Mouse (Mus musculus): ENCODE results near the gene Nrcam.
"Not testable (repeated sequence)": the region's sequence is repeated elsewhere in the genome, so short reads cannot be mapped to it uniquely, and the experiment has no call there.

The Nrcam gene

DNA sequence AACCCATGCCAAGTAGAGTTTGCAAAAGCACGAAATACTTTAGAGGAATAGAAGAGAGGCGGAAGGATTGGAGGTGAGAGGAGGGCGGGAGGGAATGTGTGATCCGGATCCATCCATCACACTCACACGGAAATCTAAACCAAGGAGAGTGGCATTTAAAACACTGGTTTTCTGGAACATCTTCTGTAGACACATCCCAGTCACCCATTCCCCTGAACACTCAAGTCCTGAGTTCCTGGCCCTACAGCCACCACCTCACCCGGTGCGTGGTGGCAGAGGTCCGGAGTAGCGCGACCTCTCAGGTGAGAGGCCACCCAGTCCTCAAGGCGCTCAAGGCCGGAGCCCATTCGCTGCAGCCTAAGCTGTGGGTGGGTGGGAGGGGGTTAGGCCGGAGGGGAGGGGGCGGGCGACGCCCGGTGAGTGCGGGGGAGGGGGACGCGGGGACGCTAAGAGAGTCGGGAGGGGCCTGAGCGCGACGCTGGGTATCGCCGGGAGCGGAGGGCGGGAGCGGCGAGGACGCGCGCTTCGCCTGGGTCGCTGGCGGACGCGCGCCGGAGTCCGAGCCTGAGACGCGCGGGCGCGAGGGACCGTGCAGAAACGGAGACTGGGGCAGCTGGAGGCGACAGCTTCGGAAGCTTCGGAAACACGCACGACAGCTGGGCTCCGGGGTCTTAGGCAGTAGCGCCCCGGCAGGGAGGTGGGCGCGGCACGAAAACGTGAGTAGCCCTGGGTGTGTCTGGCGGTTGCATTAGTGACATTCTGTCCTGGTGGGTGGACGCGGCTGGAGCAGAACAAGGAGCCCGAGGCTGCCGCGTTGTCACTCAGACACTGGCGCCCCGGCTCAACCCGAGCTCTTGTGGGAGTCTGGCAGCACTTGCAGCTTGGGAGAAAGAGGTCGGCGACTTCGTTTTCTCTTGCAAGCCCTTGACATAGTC is at the start of gene Nrcam:
Gene Nrcam, plus strand, starts transcription at position 505 of the 935 bp plus-strand sequence.
- no peak for DNase-seq (ENCODE audit: low read depth, low spot score)

DNA sequence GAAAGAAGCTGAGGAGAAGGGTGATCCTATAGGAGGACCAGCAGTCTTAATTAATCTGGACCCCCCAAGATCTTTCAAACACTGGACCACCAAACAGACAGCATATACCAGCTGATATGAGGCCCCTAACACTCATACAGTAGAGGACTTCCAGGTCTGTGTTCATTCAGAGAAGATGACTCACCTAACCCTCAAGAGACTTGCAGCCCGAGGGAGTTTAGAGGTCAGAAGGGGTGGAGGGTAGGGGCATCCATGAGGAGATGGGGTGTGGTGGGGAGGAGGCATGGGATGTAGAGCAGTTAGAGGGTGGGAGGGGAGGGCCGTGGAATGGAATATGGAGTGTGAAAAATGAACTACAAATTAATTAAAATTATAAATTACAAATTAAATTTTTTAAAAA is 48.5 kb upstream of the Nrcam start:
- not testable (repeated sequence) for DNase-seq (ENCODE audit: low read depth, low spot score)

DNA sequence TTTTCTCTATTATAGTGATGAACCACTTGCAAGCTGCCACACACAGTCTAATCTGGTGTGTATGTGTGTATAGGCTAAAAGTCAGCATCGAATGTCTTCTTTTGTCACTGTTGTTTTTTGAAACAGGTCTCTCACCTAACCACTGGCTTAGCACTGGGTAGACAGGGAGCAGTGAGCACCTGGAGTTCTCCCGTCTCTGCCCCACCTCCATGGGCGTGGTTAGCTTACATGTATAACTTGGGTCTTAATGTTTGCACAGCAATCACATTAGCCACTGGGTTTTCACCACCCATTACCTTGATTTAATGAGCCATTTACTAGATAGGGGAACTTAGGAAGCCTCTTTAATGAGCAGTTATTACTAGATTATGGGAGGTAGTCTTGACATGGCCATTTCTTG is 47.2 kb upstream of the Nrcam start:
- DNase-seq (ENCODE audit: low read depth, low spot score): no peak

DNA sequence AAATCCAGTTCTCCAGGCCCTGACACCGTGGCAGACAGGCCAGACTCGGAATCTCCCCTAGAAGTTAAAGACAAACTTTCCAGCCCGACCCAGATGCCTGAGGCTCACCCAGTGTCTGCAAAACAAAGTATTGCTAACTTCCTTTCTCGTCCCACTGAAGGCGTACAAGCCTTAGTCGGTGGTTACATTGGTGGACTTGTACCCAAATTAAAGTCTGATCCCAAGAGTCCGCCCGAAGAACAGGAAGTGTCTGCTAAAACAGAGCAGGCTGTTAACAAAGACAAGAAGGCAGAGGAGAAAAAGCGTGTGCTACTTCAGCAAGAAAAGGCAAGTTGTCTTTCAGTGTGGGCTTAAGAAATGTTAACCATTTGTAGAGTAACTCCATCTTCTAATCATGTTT is 45.3 kb upstream of the Nrcam start:
- DNase-seq (ENCODE audit: low read depth, low spot score): no peak

DNA sequence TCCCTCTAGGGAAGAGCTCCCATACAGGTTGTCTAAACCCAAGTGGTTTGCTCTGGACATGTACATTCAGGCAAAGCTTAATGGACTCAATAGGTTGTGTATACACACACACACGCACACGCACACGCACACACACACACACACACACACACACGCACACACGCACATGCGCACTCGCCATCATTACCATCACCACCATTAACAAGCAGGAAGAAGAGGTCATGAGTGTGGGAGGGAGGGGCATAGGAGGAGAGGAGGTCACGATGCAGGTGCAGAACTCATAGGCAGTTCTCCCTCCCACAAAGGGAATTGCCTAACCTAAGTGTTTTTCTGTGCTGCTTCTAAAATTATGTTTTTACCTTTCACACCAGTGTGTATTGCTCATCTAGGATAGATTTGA is 41.7 kb upstream of the Nrcam start:
- no peak for DNase-seq (ENCODE audit: low read depth, low spot score)

DNA sequence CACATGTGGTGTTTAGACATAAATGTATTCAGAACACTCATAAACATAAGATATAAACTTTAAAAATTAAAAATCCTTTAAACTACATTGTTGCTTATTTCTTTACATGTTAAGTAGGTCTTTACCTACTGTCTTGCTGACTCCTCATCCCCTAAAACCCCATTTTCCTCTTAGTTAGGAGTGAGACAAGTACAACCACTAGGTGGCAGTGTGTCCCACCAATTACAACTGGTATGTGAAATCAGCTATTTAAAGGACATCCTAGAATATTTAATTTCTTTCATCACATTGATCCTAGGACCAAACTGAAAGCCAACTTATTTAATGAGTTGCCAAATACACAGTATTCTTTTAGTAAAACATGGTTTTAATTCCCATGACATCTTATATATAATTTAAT is 36.4 kb upstream of the Nrcam start:
- peak; percentile 64 for DNase-seq (ENCODE audit: low read depth, low spot score)

DNA sequence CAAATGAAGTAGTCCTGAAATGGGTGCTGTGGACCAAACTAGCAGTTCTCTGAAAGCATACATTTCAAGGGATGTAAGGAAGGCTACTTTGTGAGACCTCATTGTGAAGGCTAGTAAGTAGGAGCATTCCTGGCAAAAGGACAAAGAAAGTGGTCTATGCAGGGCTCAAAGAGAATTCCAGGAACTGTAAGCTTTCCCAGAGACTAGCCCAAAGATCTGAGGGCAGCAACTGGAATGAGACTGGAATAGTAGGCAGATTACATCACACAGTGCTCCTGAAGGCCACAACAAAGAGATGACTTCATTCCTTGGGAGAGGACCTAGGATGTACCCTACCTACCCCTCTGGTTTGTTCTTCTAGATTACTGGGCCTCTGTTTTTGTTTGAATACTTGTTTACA is 27.9 kb upstream of the Nrcam start:
- DNase-seq (ENCODE audit: low read depth, low spot score): no peak

DNA sequence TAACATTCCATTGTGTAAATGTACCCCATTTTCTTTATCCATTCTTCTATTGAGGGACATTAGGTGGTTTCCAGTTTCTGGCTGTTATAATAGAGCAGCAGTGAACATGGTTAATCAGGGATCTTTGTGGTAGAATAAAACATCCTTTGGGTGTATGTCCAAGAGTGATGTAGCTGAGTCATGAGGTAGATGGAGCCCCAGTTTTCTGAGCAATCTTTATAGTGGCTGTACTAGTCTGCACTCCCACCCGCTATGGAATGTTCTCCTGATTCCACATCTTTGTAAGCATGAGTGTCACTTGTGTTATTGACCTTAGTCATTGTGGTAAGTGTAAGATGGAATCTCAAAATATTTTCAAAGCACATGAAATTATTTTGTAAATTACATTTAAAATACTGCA is 24.7 kb upstream of the Nrcam start:
- no peak for DNase-seq (ENCODE audit: low read depth, low spot score)

DNA sequence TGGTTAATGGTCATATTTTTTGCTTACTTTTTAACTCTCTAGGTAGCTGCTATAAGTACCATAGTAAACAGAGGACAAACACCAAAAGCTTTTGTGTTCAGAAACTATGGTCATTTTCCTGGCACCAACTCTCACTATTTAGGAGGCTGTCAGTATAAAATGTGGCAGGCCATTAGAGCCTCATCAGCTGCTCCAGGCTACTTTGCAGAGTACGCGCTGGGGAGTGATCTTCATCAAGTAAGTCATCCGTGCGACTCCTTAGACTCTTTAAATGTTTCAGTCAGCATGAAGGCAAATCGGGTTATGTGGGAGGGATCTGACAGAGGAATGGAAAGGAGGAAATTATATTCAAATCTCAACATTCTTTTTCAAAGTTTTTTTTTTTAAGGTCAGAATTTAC is 23.8 kb upstream of the Nrcam start:
- no peak for DNase-seq (ENCODE audit: low read depth, low spot score)

DNA sequence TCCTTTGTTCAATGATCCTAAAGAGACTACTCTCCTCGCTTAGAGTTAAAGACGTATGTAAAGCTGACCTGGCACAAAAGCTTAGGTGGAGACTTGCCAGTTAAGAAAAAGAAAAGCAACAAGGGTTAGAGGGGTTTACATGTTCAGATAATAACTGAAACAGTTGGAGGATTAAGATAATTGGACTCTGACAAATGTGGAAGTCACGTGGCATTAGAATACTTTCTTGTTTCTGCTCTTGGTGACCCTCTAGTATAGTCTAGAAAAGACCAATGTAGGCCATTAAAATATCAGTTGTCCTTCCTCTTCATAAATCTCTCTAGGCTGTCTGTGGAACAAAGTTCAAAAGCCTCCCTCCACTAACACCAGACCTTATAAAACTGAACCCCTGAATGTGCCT is 20.5 kb upstream of the Nrcam start:
- no peak for DNase-seq (ENCODE audit: low read depth, low spot score)

DNA sequence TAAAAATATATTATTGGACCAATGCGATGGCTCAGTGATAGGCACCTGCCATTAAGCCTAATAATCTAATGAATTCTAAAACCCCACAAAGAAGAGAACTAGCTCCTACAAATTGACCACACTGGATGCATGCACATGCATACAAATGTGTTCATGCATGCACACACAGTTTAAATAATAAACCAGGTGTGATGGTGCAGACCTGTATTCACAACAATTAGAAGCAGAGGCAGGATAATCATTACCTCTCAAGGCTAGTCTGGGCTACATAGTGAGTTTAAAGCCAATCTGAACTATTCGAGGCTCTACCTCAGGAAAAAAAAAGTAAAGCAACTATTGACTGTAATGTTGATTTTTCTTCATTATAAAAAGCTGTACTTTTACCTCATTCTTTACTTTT is 13.5 kb upstream of the Nrcam start:
- no peak for DNase-seq (ENCODE audit: low read depth, low spot score)

DNA sequence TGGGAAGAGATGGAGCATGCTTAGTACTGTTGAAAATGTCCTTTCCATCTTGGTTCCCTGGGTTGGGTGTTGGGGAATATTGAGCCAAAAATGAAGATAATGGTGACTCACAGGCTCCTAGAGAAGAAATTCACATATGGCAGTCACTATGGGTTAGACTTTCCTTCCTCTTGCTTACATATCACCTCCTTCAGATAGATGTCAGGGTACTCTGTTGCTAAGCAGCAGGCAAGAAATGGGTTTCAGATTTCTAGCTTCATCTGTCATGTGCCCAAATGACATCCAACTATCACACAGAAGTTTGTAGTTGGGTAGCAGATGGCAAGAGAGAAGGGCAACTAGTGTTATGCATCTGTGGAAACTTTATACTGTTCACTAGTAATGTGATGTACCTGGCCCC is 3.6 kb upstream of the Nrcam start:
- no peak for DNase-seq (ENCODE audit: low read depth, low spot score)

DNA sequence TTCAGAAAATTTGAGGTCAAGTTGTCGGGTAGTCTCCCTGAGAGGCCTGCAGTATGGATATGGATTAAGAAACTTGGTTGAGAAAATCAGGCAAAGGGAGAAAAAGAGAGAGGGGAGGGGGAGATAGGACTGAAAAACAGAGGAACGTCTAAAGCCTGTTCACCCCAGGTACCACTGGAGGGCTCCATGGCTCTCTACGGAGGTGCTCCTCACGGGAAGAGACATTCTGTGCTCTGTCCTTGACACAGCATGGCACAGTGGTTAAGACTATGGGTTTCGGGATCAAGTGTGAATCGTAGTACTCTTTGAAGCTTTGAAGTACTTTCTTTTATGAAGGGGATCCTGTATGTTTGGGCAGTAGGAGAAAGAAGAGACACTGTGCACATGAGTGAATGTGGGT is 1.2 kb upstream of the Nrcam start:
- no peak for DNase-seq (ENCODE audit: low read depth, low spot score)

DNA sequence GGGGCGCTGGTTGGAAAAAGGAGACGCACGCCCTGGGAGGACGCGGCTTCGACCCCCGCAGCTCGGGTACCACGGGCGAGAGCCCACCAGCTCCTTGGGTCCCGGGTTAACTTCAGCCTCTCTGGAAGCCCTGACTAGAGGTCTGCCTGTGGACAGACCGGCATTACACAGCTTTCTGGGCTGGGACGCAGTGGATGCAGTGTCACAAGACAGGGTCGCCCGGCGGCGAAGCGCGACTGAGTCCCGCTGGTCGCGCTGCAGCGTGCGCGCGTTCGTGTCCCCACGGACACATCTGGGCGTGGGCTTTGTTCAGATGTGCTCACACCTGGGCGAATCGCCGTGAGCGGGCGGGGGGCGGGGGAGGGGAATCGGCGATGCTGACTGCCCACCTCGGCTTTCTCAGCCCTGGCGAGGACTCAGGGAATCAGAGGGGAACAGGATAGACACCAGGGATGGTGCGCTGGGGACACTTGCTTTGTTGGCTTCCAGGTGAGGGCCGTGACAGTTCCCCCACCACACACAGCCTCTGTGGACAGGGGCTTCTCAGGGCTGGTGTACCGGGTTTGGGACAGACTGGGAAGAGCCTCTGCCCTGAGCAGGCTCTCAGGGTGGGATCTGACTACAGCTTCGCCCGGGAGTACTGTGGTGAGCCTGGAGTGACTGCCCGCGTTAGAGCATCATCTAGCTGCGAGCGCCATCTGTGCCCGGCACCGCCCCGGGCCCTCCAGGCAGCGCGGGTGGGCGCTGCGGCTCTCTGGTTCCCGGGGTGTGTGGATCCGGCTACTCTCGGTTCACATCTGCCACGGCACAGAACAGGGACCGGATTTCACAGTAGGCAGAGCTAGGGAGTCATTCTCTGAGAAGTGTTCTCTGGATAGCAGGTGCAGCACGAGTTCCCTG is 881 bp downstream of the Nrcam start:
- peak; percentile 5 for DNase-seq (ENCODE audit: low read depth, low spot score)

DNA sequence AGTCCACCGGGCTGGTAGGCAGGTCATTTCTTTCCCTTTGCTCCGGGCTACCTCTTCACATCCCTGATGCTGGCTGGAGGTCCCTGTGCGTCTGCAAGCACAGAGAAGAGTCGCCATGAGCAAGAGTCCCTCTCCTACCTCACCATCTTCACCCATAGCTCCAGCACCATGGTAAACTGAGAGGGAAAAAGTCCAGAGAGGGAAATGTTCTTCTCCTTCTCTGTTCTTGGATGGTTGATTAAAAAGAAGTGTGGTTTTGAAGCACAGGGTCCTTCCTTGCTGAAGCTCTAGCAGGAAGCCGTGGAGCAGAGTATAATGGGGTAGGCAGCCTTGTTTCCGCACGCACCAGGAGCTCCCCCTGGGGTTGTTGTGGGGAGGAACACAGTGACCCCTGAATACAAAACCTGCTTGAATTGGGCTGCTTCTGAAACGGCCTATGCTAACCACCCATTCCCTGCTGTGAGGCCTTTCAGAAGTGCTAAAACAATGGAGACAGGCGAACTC is 1.6 kb downstream of the Nrcam start:
- no peak for DNase-seq (ENCODE audit: low read depth, low spot score)

DNA sequence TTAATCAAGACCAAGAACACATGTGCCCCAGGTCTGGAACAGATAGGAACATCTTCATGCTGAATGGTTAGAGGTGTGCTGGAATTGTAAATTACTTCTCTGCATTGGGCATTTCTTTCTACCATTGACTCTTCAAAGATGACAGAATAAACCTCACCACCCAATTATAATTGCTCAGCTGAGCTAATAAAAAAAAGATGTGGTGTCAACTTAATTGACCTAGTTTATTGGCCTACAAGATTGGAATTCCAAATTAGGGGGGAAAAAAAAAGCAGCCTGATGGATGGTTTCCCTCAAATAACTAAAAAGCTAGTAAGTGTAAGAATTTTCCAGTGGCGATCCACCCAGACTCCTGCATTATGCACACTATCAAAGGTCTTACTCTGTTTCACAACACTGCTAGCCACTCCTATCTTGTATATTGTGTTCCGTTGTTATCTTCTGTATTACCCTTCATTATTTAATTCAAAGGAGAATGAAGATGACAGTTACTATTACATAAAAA is 8.5 kb downstream of the Nrcam start:
- no peak for DNase-seq (ENCODE audit: low read depth, low spot score)

DNA sequence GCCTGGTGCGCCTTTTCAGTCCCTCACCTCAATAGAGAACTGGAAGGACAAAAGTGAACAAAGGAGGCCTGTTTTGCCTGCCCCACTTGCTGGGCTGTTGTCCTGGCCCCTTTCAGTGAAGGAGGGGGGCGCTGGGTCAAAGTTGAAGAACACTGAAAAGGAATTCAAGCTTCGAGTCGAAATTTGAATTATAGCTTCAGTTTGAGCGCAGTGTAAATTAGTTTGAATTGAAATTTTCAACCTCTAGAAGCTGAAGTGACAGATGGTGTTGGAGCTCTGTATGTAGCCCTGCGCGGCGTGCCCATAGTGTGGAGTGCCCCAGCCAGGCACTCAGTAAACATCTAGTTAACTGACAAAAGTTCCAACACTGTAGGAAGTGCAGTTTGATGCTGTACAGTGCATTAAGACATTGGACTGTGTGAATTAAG is 9.5 kb downstream of the Nrcam start:
- DNase-seq (ENCODE audit: low read depth, low spot score): no peak

DNA sequence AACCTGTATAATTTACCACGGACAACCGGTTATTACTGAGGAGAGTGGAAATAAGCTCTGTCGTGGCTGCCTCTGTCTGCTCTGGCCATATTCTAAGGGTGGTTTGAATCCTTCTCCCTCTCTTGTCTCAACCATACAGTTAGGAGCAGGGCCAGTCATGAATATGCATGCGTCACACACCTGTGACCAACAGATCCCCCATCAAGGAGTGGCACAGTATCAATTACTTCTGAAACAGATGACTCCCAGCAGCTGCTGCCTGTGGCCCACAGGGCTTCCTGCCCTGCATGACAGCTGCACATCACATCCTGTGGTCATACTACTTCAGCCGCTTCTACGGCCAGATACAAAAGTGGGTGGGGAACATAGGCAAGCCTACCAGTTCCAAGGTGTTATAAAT is 15.4 kb downstream of the Nrcam start:
- DNase-seq (ENCODE audit: low read depth, low spot score): no peak

DNA sequence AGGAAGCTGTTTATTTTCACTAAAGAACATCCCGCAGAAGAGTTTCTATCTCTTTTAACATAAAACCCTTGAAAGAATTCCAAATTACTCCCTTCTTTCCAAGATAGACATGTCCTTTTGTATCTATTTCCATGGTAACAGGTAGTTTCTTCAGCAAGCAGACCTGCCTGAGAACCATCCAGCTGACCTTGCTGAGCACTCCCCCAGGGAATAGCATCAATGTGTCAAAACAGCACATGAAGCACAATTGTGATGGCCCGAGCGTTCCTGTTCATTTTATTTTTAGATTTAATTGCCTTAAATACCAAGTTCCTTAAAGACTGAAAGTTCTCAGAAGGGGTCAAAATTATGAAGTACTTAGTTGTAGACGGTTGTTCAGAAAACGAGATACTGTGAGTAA is 16.6 kb downstream of the Nrcam start:
- no peak for DNase-seq (ENCODE audit: low read depth, low spot score)

DNA sequence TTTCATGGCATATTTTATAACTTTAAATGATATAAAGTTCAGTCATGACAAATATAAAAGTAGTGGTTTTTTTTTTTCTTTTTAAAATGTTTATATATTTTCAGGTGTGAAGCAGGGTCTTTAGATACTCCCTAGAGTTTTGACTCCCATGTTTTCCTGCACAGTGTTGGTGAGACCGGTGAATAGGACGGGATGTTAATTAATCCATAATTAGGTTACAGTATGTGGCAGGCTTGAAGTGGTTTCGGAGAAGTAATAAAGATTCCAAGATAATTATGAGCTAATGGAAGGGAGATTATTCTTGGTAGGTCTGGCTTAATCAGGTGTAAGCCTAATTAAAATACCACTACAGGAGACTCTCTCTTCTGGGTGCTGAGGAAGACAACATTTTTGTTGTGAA is 17.5 kb downstream of the Nrcam start:
- DNase-seq (ENCODE audit: low read depth, low spot score): no peak

DNA sequence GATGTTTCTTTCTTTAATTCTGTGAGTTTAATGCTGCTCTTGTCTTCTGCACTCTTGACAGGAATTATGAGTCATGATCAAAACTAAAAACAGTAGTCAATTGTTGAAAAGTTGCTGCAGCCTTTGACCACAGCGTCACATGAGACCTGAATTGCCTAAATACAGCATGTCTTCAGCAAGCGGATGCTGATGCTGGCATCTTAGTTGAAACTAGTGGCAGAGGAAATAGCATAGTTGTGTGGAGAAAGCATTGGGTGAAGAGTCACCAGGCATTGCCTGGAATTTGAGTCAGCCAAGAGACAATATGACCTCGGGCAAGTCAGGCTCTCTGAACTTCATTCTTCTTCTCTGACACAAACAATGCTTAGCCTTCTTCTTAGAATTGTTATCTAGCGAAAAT is 26.4 kb downstream of the Nrcam start:
- DNase-seq (ENCODE audit: low read depth, low spot score): no peak

DNA sequence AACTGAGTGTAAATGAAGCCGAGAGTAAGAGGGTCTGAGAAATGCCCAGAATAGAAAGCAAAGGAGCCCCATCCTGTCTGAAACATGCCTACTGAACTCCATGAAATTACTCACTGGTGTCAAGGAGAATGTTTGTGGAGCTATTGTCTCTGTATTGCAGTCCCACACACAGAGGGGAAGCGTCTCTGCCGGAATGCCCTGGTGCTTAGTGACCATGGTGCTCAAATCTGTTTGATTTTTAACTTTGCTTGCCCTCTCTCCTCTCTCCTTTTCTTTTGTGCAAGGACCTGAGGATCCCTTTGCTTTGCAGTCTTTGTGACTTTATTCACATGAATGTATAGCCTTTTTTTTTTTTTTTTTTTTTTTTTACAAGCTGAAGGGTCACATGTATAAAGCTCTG is 28.8 kb downstream of the Nrcam start:
- DNase-seq (ENCODE audit: low read depth, low spot score): no peak

Data from CD4-positive helper T cell, adult 2 months (primary cell).